Mouse (Mus musculus) liver, embryonic 14.5 days (tissue): ENCODE measurements around the gene Dag1.

ENCODE experiments used
- CTCF ChIP-seq: IDR thresholded peaks from 2 replicates; pipeline ENCODE4 v1.5.1; 2016; ENCODE audit warnings: antibody characterized with exemption, low read depth, control low read depth
- EP300 ChIP-seq: IDR thresholded peaks from 2 replicates; pipeline ENCODE4 v1.6.1; 2016; ENCODE audit warnings: antibody characterized with exemption, low read depth

GRCm38 (mm10) chr9:108304716-108305115 lies 41.0 kb upstream of the Dag1 start:
- TF ChIP-seq CTCF (no peak), EP300 (no peak)
